Mouse (Mus musculus): ENCODE measurements around the gene Maco1.

DNA sequence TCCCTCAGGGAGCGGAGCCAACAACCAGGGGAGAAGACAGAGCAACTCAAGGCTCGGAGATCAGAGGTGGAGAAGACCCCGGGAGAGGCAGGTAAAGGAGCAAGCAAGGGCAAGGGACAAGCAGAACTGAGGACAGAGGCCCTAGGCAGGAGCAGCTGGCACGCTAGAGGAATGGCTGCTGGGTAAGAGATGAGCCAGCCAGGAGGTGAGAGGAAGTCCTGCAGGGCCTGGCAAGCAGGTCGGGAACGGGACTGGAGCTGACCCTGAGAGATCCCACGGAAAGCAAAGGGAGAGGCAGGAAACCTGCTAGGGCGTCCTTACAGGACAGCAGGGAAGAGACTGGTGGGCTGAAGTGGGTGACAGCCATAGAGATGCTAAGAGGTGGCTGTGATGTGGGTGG is 48.0 kb upstream of the Maco1 start:
- TF ChIP-seq POLR2A (IDR thresholded peaks at IDR 0.05; ENCODE audit: borderline replicate concordance, extremely low read depth, low read depth, low read length) = no peak
- TF ChIP-seq CTCF (IDR thresholded peaks at IDR 0.05; ENCODE audit: insufficient read depth, low read length) = no peak

Data from lung, adult 2 months (tissue).